Mouse (Mus musculus) CH12.LX (cell line): Measurements from ENCODE around the gene Ifngr2. TPM values are rescaled to one million over a fixed set of nuclear protein-coding genes. Genes with fewer than 3 reads are reported as not detected.

Source experiments
- DNase-seq: peaks from one replicate; pipeline ENCODE4 v3.0.0-alpha.2; 2013; ENCODE audit errors: extremely low read depth
- H3K27ac ChIP-seq: 2 replicates; pipeline ENCODE4 v1.5.1; 2012; ENCODE audit warnings: low read depth, mild to moderate bottlenecking, control low read depth, moderate library complexity; ENCODE audit not compliant: insufficient read depth
- H3K27me3 ChIP-seq: replicated peaks from 2 replicates; pipeline ENCODE3; 2012; ENCODE audit warnings: inconsistent platforms
- H3K36me3 ChIP-seq, 2 experiments: replicated peaks in 1 of 2; 2 replicates each; pipeline versions ENCODE3 to v1.6.1; 2012; ENCODE audit warnings: inconsistent platforms in 1 of 2, low read length in 1 of 2, mild to moderate bottlenecking in 1 of 2, mixed read lengths in 1 of 2, moderate library complexity in 1 of 2; ENCODE audit not compliant: control insufficient read depth in 1 of 2, insufficient read depth in 1 of 2
- H3K4me1 ChIP-seq, 2 experiments: 2 replicates each; pipeline ENCODE4 v1.6.1; 2012; ENCODE audit warnings: inconsistent platforms in 1 of 2, moderate library complexity in 1 of 2; ENCODE audit not compliant: insufficient read depth in 2 of 2, control insufficient read depth in 1 of 2
- H3K4me2 ChIP-seq: 2 replicates; pipeline ENCODE4 v1.6.1; 2012; ENCODE audit warnings: low read depth, mild to moderate bottlenecking, control low read depth; ENCODE audit not compliant: poor library complexity, insufficient read depth, severe bottlenecking
- H3K4me3 ChIP-seq, 3 experiments: fragments of 150-350 bp in 1 of 3; sonication (generic) in 1 of 3; replicated peaks in 1 of 3; 2 replicates each; pipeline versions ENCODE3 to v1.5.1; 2011 to 2012; ENCODE audit warnings: low read depth in 2 of 3, low read length in 2 of 3, mild to moderate bottlenecking in 2 of 3, moderate library complexity in 2 of 3, control low read depth in 1 of 3, improper control_type of control experiment in 1 of 3, inconsistent platforms in 1 of 3, mixed read lengths in 1 of 3; ENCODE audit not compliant: poor library complexity in 1 of 3
- H3K79me2 ChIP-seq: replicated peaks from 2 replicates; pipeline ENCODE4 v1.6.1; 2012; ENCODE audit warnings: mild to moderate bottlenecking, moderate library complexity; ENCODE audit not compliant: control insufficient read depth, poor library complexity, insufficient read depth, severe bottlenecking; ENCODE audit errors: extremely low read depth
- H3K9ac ChIP-seq: 2 replicates; pipeline ENCODE4 v1.6.1; 2012; ENCODE audit warnings: low read depth, mild to moderate bottlenecking, control low read depth, moderate library complexity; ENCODE audit not compliant: insufficient read depth
- H3K9me3 ChIP-seq: replicated peaks from 2 replicates; pipeline ENCODE3; 2012; ENCODE audit warnings: low read length, inconsistent platforms, mixed read lengths
- JUN ChIP-seq: IDR thresholded peaks from 2 replicates; pipeline ENCODE4 v1.6.1; 2011; ENCODE audit warnings: low read depth, mild to moderate bottlenecking, low read length, improper control_type of control experiment, moderate library complexity; ENCODE audit not compliant: insufficient read depth
- POLR2AphosphoS2 ChIP-seq: IDR thresholded peaks from 2 replicates; pipeline ENCODE4 v1.6.1; 2011; ENCODE audit warnings: low read depth, low read length, improper control_type of control experiment
- TCF12 ChIP-seq: IDR thresholded peaks from 2 replicates; pipeline ENCODE4 v1.6.1; 2014; ENCODE audit warnings: low read depth, mild to moderate bottlenecking, inconsistent platforms, low read length, improper control_type of control experiment
- ZKSCAN1 ChIP-seq: IDR thresholded peaks from 2 replicates; pipeline ENCODE4 v1.6.1; 2012; ENCODE audit warnings: low read depth, inconsistent platforms, low read length, improper control_type of control experiment, borderline replicate concordance
- dilution Hi-C: fragments of 300-500 bp; cut with MboI; formaldehyde crosslinking; loops from 2 replicates; pipeline ENCODE4 v1.14.3; 2020; ENCODE audit warnings: low sequenced_read_pairs; ENCODE audit not compliant: extremely low pct_unique_long_range_greater_than_20kb, extremely low pct_ligation_motif_present
- in situ Hi-C: fragments of 300-500 bp; cut with MboI; formaldehyde crosslinking; loops from 3 replicates; pipeline ENCODE4 v1.14.3; 2019; ENCODE audit warnings: low sequenced_read_pairs, low pct_ligation_motif_present, low pct_unique_long_range_greater_than_20kb, mixed read lengths
- polyA plus RNA-seq: library from polyadenylated mRNA; unstranded; fragments of >175 nt; gene quantifications from 2 replicates; pipeline ENCODE4 v1.2.1, GENCODE M21; 2012; ENCODE audit warnings: low read depth; ENCODE audit not compliant: insufficient read length
- total RNA-seq, 2 experiments: library from RNA; depleted of rRNA; stranded (reverse); fragments of 300-350 nt in 1 of 2; fragments of >200 nt in 1 of 2; gene quantifications; 2 replicates each; pipeline ENCODE4 v1.2.3; 2012 to 2014

Gene Ifngr2
- total and polyA plus RNA-seq, 3 experiments = 29.6 to 39.2 (median 36.1) TPM

- no peak overlapping the region for H3K27ac ChIP-seq
- DNase-seq = no peak
- dilution Hi-C loops = no loop called here
- no peaks in the 10 kb centered on the region for H3K27me3 ChIP-seq
- no peaks in the 10 kb centered on the region for H3K79me2 ChIP-seq
- peaks cover 0 to 2% of the 10 kb centered on the region in 2 experiments for H3K36me3 ChIP-seq
- H3K9me3 ChIP-seq = no peaks in the 10 kb centered on the region
- TF ChIP-seq TCF12 (no peak), POLR2AphosphoS2 (no peak), JUN (no peak), ZKSCAN1 (no peak)
- no peak overlapping the region for H3K4me3 ChIP-seq
- in situ Hi-C loops = no loop called here
- H3K4me1 ChIP-seq = peaks cover 5 to 20% of the 10 kb centered on the region in 2 experiments; a peak in 3 of 4 replicates
- no peak overlapping the region for H3K4me2 ChIP-seq
- H3K9ac ChIP-seq = no peak overlapping the region
These were observed 67.7 kb downstream of the Ifngr2 start for GRCm38 (mm10) chr16:91614552-91614951.

Other genes with a start within 250 kb of the Ifngr2 start
- gene Ifnar2, start 174.3 kb upstream of the Ifngr2 start, total RNA-seq (2012; rRNA removed) = 25.5 and 34.9 TPM in 2 replicates
- 32.0 and 33.1 TPM in 2 replicates for gene Ifnar2, start 174.3 kb upstream of the Ifngr2 start, total RNA-seq (2014; rRNA removed)
- gene Ifnar2, start 174.3 kb upstream of the Ifngr2 start, polyA plus RNA-seq = 33.7 and 34.5 TPM in 2 replicates
- gene Gm21970, start 155.4 kb upstream of the Ifngr2 start, total RNA-seq (2012; rRNA removed) = not detected in 2 replicates
- not detected in 2 replicates for gene Gm21970, start 155.4 kb upstream of the Ifngr2 start, total RNA-seq (2014; rRNA removed)
- gene Gm21970, start 155.4 kb upstream of the Ifngr2 start, polyA plus RNA-seq = not detected in 2 replicates
- 27.5 and 32.1 TPM in 2 replicates for gene Il10rb, start 140.9 kb upstream of the Ifngr2 start, total RNA-seq (2012; rRNA removed)
- 34.8 and 36.1 TPM in 2 replicates for gene Il10rb, start 140.9 kb upstream of the Ifngr2 start, total RNA-seq (2014; rRNA removed)
- 35.6 and 37.9 TPM in 2 replicates for gene Il10rb, start 140.9 kb upstream of the Ifngr2 start, polyA plus RNA-seq
- gene Ifnar1, start 61.8 kb upstream of the Ifngr2 start, total RNA-seq (2012; rRNA removed) = 32.1 and 32.8 TPM in 2 replicates
- gene Ifnar1, start 61.8 kb upstream of the Ifngr2 start, total RNA-seq (2014; rRNA removed) = 34.9 and 40.3 TPM in 2 replicates
- 40.1 and 49.4 TPM in 2 replicates for gene Ifnar1, start 61.8 kb upstream of the Ifngr2 start, polyA plus RNA-seq
- gene Tmem50b, start 50.7 kb downstream of the Ifngr2 start, total RNA-seq (2012; rRNA removed) = 6.1 and 9.7 TPM in 2 replicates
- 12.7 and 14.5 TPM in 2 replicates for gene Tmem50b, start 50.7 kb downstream of the Ifngr2 start, total RNA-seq (2014; rRNA removed)
- 15.9 TPM in 2 replicates for gene Tmem50b, start 50.7 kb downstream of the Ifngr2 start, polyA plus RNA-seq
- gene Dnajc28, start 72.0 kb downstream of the Ifngr2 start, total RNA-seq (2012; rRNA removed) = 1.1 and 1.8 TPM in 2 replicates
- gene Dnajc28, start 72.0 kb downstream of the Ifngr2 start, total RNA-seq (2014; rRNA removed) = 0.97 and 1.2 TPM in 2 replicates
- 0.47 and 0.55 TPM in 2 replicates for gene Dnajc28, start 72.0 kb downstream of the Ifngr2 start, polyA plus RNA-seq
- 517 and 601 TPM in 2 replicates for gene Gart, start 99.9 kb downstream of the Ifngr2 start, total RNA-seq (2012; rRNA removed)
- 347 and 356 TPM in 2 replicates for gene Gart, start 99.9 kb downstream of the Ifngr2 start, total RNA-seq (2014; rRNA removed)
- gene Gart, start 99.9 kb downstream of the Ifngr2 start, polyA plus RNA-seq = 722 and 821 TPM in 2 replicates
- gene Son, start 100.4 kb downstream of the Ifngr2 start, total RNA-seq (2012; rRNA removed) = 126 and 152 TPM in 2 replicates
- 206 and 235 TPM in 2 replicates for gene Son, start 100.4 kb downstream of the Ifngr2 start, total RNA-seq (2014; rRNA removed)
- gene Son, start 100.4 kb downstream of the Ifngr2 start, polyA plus RNA-seq = 237 and 271 TPM in 2 replicates
- 62.5 and 63.2 TPM in 2 replicates for gene Donson, start 141.7 kb downstream of the Ifngr2 start, total RNA-seq (2012; rRNA removed)
- gene Donson, start 141.7 kb downstream of the Ifngr2 start, total RNA-seq (2014; rRNA removed) = 63.9 and 71.5 TPM in 2 replicates
- gene Donson, start 141.7 kb downstream of the Ifngr2 start, polyA plus RNA-seq = 47.6 and 51.9 TPM in 2 replicates
- 75.7 and 115 TPM in 2 replicates for gene Cryzl1, start 181.9 kb downstream of the Ifngr2 start, total RNA-seq (2012; rRNA removed)
- gene Cryzl1, start 181.9 kb downstream of the Ifngr2 start, total RNA-seq (2014; rRNA removed) = 111 and 125 TPM in 2 replicates
- 105 and 126 TPM in 2 replicates for gene Cryzl1, start 181.9 kb downstream of the Ifngr2 start, polyA plus RNA-seq
- gene Itsn1, start 182.2 kb downstream of the Ifngr2 start, total RNA-seq (2012; rRNA removed) = 33.2 and 46.3 TPM in 2 replicates
- 32.5 and 35.9 TPM in 2 replicates for gene Itsn1, start 182.2 kb downstream of the Ifngr2 start, total RNA-seq (2014; rRNA removed)
- 54.5 and 68.6 TPM in 2 replicates for gene Itsn1, start 182.2 kb downstream of the Ifngr2 start, polyA plus RNA-seq